Mouse (Mus musculus): ENCODE results near the gene 2810408A11Rik. TPM values are rescaled to one million over a fixed set of nuclear protein-coding genes. Genes with fewer than 3 reads are reported as not detected.

The 2810408A11Rik gene
- 5.5 and 6.3 TPM in 2 replicates for polyA plus RNA-seq (2015; fragmentation: Nextera tagmentation; extraction: Ambion mirVana)

DNA sequence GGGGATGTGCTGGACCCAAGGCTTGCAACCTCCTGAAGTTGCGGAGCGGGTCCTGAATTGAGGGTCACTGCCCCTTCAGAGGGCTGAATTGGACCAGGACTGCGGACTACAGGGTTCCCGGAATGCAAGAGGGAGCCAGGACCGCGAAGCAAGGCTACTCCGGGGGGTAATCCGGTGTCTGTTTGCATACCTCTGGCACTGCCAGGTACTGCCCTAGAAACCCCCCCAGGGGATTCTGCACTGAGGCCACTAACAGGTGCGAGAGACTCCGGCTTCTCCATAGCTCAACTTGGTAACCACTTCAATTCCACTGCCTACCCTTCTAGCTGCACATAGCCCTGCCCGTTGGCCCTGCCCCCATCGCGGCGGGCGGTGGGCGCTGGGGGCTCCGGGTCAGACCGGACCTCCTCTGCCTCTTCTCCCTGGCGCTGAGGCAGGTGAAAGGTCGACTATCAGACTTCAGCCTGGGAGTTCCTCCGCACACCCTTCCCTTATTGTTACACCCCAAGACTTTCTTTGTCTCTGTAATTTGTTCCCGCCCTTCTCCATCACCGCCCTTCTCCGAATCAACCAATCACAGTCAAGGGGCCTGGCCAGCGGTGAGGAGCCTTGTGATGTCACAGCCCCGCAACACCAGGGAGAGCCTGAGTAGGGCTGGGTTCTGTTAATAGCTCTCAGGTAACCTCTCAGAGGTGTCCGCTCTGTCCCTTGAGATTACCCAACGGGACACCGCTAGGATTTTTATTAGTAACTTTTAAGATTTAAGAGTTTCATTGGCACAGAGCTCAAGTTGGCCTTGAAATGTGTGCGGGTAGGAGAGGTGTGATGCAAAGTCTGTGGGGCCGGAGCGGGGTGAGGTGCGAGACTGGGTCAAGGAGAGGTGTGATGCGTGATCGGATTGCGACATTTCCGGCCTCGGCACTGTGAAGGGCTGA is at the start of gene 2810408A11Rik, which contains the start of gene Neurl4:
TSS of gene 2810408A11Rik (minus strand) at position 517 of the 935 bp plus-strand sequence.
TSS of gene Neurl4 (plus strand) at position 602 of the 935 bp plus-strand sequence.
- no peaks in the 10 kb centered on the region for H3K27me3 ChIP-seq (replicated peaks; ENCODE audit: control insufficient read depth, insufficient read depth, low read length)
- H3K4me2 ChIP-seq (ENCODE audit: low read length) = peak within 1 kb of the TSS; percentile 88
- peak within 1 kb of the TSS; percentile 92 for H3K4me3 ChIP-seq (ENCODE audit: low read length)
- H3K9ac ChIP-seq (ENCODE audit: low read depth, low read length) = peak within 1 kb of the TSS; percentile 94
- peaks cover 17% of the 10 kb centered on the region for H3K4me1 ChIP-seq (ENCODE audit: control insufficient read depth, insufficient read depth, low read depth, low read length)
- peak; percentile 95 for ATAC-seq
- peak within 1 kb of the TSS; percentile 97 for H3K27ac ChIP-seq (ENCODE audit: low read depth, low read length)
- WGBS = 0% methylated on average over 38 of the region's 38 CpGs
- H3K36me3 ChIP-seq (ENCODE audit: control insufficient read depth, insufficient read depth, low read length) = peaks cover 10% of the 10 kb centered on the region
- H3K9me3 ChIP-seq (ENCODE audit: control insufficient read depth, low read length) = no peaks in the 10 kb centered on the region

DNA sequence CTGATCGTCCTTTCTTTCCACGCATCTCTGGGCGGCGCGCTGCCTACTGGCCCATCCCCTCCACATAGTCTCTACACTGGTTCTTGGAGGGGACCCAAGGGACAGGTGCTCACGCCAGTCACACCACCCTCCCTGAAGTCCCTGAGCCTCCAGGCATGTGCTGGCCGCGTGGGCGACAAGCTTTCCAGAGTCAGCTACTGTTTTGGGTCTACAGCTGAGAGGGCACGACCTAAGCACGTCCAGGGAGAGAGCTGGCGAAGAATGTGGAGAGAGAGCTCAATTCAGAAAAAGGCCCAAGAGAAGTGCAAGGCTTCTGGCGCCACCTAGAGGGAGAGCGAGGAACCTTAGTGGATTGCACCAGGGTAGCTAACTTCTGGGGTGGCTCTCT is 48.0 kb upstream of the 2810408A11Rik start:
- Histone ChIP-seq H3K27me3 (replicated peaks; ENCODE audit: control insufficient read depth, insufficient read depth, low read length) (peaks cover 3% of the 10 kb centered on the region), H3K4me2 (ENCODE audit: low read length) (peak overlapping the region; percentile 65), H3K27ac (ENCODE audit: low read depth, low read length) (0 out of 2 replicates have a peak overlapping the region, but pooled peaks have one; percentile 3), H3K4me1 (ENCODE audit: control insufficient read depth, insufficient read depth, low read depth, low read length) (peaks cover 8% of the 10 kb centered on the region), H3K36me3 (ENCODE audit: control insufficient read depth, insufficient read depth, low read length) (no peaks in the 10 kb centered on the region), H3K9me3 (ENCODE audit: control insufficient read depth, low read length) (no peaks in the 10 kb centered on the region), H3K4me3 (ENCODE audit: low read length) (peak overlapping the region; percentile 50), H3K9ac (ENCODE audit: low read depth, low read length) (no peak overlapping the region)
- 0% methylated on average over 14 of the region's 14 CpGs for WGBS
- ATAC-seq = peak; percentile 50

DNA sequence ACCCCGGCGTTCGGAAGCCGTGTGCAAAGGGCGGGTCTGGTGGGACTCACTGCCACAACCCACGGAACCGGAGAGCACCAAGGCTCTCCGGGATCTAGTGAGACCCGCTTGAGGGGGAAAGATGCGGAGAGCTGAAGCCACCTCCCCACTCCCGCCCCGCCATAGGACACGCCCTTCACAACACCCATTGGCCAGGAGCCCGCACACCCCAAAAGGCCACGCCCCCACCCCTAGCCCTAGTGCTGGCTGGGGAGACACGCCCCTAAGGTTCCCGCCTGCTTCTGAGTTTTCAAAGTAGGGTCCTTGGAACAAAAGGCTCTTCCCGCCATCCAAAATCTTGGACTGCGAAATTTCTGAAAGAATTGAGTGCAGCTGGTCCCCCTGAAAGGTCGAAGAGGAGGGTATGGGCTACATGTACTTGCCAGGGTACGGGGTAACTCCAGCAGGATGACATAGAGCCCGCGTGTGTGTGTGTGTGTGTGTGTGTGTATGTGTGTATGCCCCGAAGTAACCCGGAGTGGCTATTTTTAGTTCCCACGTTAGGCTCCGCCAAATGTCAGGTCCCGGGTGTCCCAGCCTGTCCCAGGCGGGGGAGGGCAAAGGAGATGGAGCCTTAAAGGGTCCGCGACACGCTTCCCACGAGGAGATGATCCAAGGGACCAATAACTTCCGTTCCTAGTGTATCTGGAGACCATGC is 47.4 kb upstream of the 2810408A11Rik start, which contains the start of gene Slc2a4:
TSS of gene Slc2a4 (minus strand) at position 123 of the 697 bp plus-strand sequence.
- Histone ChIP-seq H3K36me3 (ENCODE audit: control insufficient read depth, insufficient read depth, low read length) (no peaks in the 10 kb centered on the region), H3K27ac (ENCODE audit: low read depth, low read length) (0 out of 2 replicates have a peak within 1 kb of the TSS, but pooled peaks have one; percentile 34), H3K4me3 (ENCODE audit: low read length) (peak within 1 kb of the TSS; percentile 50), H3K4me1 (ENCODE audit: control insufficient read depth, insufficient read depth, low read depth, low read length) (peaks cover 8% of the 10 kb centered on the region), H3K9me3 (ENCODE audit: control insufficient read depth, low read length) (no peaks in the 10 kb centered on the region), H3K27me3 (replicated peaks; ENCODE audit: control insufficient read depth, insufficient read depth, low read length) (peaks cover 3% of the 10 kb centered on the region), H3K9ac (ENCODE audit: low read depth, low read length) (peak within 1 kb of the TSS; percentile 59), H3K4me2 (ENCODE audit: low read length) (peak within 1 kb of the TSS; percentile 65)
- 0% methylated on average over 34 of the region's 34 CpGs for WGBS
- peak; percentile 92 for ATAC-seq

DNA sequence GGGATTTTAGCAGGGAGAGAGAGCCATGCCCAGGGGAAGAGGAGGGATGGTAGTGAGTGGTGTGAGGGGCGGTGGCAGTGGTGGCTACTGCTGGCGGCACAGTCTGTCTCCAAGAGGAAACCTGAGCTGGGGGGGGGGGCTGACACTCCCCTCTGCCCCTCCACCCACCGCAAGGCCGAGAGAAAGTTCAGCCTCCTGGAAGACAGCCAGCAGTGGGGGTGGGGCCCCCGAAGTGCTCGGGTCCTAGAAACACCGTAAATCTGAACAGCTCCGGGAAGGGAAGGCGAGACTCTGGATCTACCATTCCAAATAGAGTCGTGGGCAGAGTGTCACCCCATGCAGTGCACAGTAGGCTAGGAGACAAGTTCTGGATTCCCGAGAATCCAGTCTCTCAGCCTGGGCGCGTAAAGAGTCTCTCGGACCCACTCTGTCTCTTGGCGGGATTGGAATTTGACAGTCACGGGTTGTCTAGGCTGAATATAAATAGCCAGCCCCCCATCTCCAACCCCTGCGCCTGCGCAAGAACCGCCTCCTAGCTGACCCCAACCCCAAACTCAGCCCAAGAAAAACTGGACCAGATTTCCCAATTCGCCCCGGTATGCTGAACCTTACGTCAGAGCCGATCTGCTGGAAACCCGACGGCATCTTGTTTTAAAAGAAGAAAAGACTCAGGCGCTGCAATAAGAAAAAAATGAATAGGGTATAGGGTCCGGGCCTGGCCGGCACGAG is 46.7 kb upstream of the 2810408A11Rik start:
- Histone ChIP-seq H3K27me3 (replicated peaks; ENCODE audit: control insufficient read depth, insufficient read depth, low read length) (peaks cover 3% of the 10 kb centered on the region), H3K4me2 (ENCODE audit: low read length) (peak overlapping the region; percentile 65), H3K4me1 (ENCODE audit: control insufficient read depth, insufficient read depth, low read depth, low read length) (peaks cover 8% of the 10 kb centered on the region), H3K36me3 (ENCODE audit: control insufficient read depth, insufficient read depth, low read length) (no peaks in the 10 kb centered on the region), H3K27ac (ENCODE audit: low read depth, low read length) (0 out of 2 replicates have a peak overlapping the region, but pooled peaks have one; percentile 34), H3K9ac (ENCODE audit: low read depth, low read length) (peak overlapping the region; percentile 59), H3K9me3 (ENCODE audit: control insufficient read depth, low read length) (no peaks in the 10 kb centered on the region), H3K4me3 (ENCODE audit: low read length) (peak overlapping the region; percentile 50)
- peak; percentile 68 for ATAC-seq
- under 1% methylated on average over 29 of the region's 29 CpGs for WGBS

GRCm38 (mm10) chr11:69945997-69946891 is 45.5 kb upstream of the 2810408A11Rik start:
- Histone ChIP-seq H3K9ac (ENCODE audit: low read depth, low read length) (no peak overlapping the region), H3K4me1 (ENCODE audit: control insufficient read depth, insufficient read depth, low read depth, low read length) (peaks cover 8% of the 10 kb centered on the region), H3K4me2 (ENCODE audit: low read length) (no peak overlapping the region), H3K27me3 (replicated peaks; ENCODE audit: control insufficient read depth, insufficient read depth, low read length) (peaks cover 3% of the 10 kb centered on the region), H3K4me3 (ENCODE audit: low read length) (no peak overlapping the region), H3K9me3 (ENCODE audit: control insufficient read depth, low read length) (no peaks in the 10 kb centered on the region), H3K27ac (ENCODE audit: low read depth, low read length) (no peak overlapping the region), H3K36me3 (ENCODE audit: control insufficient read depth, insufficient read depth, low read length) (no peaks in the 10 kb centered on the region)
- 89% methylated on average over 18 of the region's 18 CpGs for WGBS
- no peak for ATAC-seq

DNA sequence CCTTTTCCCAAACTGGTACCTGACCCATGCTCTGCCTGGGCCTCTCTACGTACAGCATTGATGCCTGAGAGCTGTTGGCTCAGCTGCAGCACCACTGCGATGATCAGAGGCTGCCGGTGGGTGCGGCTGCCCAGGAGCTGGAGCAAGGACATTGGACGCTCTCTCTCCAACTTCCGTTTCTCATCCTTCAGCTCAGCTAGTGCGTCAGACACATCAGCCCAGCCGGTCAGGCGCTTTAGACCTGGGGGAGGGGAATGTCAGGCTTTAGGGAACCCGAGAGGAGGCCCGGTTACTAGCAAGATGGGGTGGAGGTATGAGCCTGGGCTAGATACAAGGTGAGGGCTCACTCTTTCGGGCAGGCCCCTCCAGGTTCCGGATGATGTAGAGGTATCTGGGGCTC is 44.4 kb upstream of the 2810408A11Rik start:
- H3K27ac ChIP-seq (ENCODE audit: low read depth, low read length) = no peak overlapping the region
- H3K4me3 ChIP-seq (ENCODE audit: low read length) = no peak overlapping the region
- 77% methylated on average over 13 of the region's 13 CpGs for WGBS
- no peak for ATAC-seq
- no peak overlapping the region for H3K9ac ChIP-seq (ENCODE audit: low read depth, low read length)
- peaks cover 3% of the 10 kb centered on the region for H3K27me3 ChIP-seq (replicated peaks; ENCODE audit: control insufficient read depth, insufficient read depth, low read length)
- H3K36me3 ChIP-seq (ENCODE audit: control insufficient read depth, insufficient read depth, low read length) = no peaks in the 10 kb centered on the region
- no peak overlapping the region for H3K4me2 ChIP-seq (ENCODE audit: low read length)
- no peaks in the 10 kb centered on the region for H3K9me3 ChIP-seq (ENCODE audit: control insufficient read depth, low read length)
- peaks cover 8% of the 10 kb centered on the region for H3K4me1 ChIP-seq (ENCODE audit: control insufficient read depth, insufficient read depth, low read depth, low read length)

DNA sequence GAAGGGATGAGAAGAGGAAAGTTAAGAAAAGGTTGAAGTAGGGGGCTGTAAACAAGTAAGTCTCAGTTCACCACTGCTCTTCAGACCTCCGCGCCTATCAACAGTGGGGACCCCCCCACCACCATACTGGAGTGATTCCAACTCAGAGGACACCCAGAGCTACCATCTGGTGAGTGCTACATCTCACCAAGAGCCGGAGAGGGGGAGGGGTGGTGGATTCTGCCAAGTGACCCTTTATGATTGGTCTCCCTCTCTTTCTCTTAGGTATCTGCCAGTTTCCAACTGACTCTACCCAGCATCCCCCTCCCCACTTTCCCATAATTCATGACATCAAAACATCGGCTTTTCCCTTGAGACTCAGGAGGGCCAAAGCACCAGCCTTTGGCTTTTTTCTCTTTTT is 40.2 kb upstream of the 2810408A11Rik start:
- Histone ChIP-seq H3K27me3 (replicated peaks; ENCODE audit: control insufficient read depth, insufficient read depth, low read length) (peaks cover 11% of the 10 kb centered on the region), H3K27ac (ENCODE audit: low read depth, low read length) (no peak overlapping the region), H3K4me2 (ENCODE audit: low read length) (no peak overlapping the region), H3K4me3 (ENCODE audit: low read length) (no peak overlapping the region), H3K9ac (ENCODE audit: low read depth, low read length) (no peak overlapping the region), H3K4me1 (ENCODE audit: control insufficient read depth, insufficient read depth, low read depth, low read length) (peaks cover 10% of the 10 kb centered on the region), H3K9me3 (ENCODE audit: control insufficient read depth, low read length) (no peaks in the 10 kb centered on the region), H3K36me3 (ENCODE audit: control insufficient read depth, insufficient read depth, low read length) (no peaks in the 10 kb centered on the region)
- WGBS = 80% methylated on average over 4 of the region's 4 CpGs
- no peak for ATAC-seq

DNA sequence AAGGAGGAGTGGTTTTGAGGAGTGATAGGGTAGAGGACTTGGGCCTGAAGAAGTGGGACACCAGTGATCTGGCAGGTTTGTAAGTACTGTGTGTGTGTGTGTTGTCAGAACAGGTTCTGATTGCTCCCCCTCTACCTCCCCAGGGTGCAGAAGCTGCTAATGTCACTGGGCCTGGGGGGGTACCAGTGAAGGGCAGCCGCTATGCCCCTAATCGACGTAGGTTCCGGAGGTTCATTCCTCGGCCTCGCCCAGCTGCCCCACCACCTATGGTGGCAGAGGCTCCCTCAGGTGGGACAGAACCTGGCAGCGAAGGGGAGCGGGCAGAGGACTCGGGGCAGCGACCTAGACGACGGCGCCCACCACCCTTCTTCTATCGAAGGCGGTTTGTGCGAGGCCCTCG is 38.9 kb upstream of the 2810408A11Rik start:
- no peak overlapping the region for H3K27ac ChIP-seq (ENCODE audit: low read depth, low read length)
- peaks cover 15% of the 10 kb centered on the region for H3K4me1 ChIP-seq (ENCODE audit: control insufficient read depth, insufficient read depth, low read depth, low read length)
- H3K4me2 ChIP-seq (ENCODE audit: low read length) = no peak overlapping the region
- no peak overlapping the region for H3K9ac ChIP-seq (ENCODE audit: low read depth, low read length)
- H3K4me3 ChIP-seq (ENCODE audit: low read length) = no peak overlapping the region
- H3K36me3 ChIP-seq (ENCODE audit: control insufficient read depth, insufficient read depth, low read length) = no peaks in the 10 kb centered on the region
- H3K9me3 ChIP-seq (ENCODE audit: control insufficient read depth, low read length) = no peaks in the 10 kb centered on the region
- 95% methylated on average over 17 of the region's 17 CpGs for WGBS
- no peak for ATAC-seq
- H3K27me3 ChIP-seq (replicated peaks; ENCODE audit: control insufficient read depth, insufficient read depth, low read length) = peaks cover 11% of the 10 kb centered on the region

Measured in hindbrain, embryonic 16.5 days (tissue).